In genomic region chr16:93774658-93775057, GRCm38 (mm10) we compare ENCODE assay signal across 28 mouse cellular contexts. TPM values are rescaled to one million over a fixed set of nuclear protein-coding genes. Genes with fewer than 3 reads are reported as not detected.
DNase-seq lines count a peak whose midpoint lies in the region; ATAC-seq lines count a peak whose summit lies in the region.
"Had no signal": no experiment of that assay in that cellular context is flagged by ENCODE, and none has a peak within 500 bp of the region (broad histone marks: within the 10 kb centered on the region; RNA-seq: fewer than 3 reads in every experiment).

No protein-coding gene starts in this region.

- no peak overlapping the region for H3K4me3 ChIP-seq in liver, embryonic 13.5 days (replicated peaks)
- no peak overlapping the region for H3K4me3 ChIP-seq in hindbrain, embryonic 14.5 days (replicated peaks; ENCODE audit: low read length)
- H3K4me3 ChIP-seq: forebrain, embryonic 10.5 days; forebrain, embryonic 15.5 days; hindbrain, embryonic 12.5 days; lung, embryonic 15.5 days; megakaryocyte, embryonic 14.5 days had no signal

- 20% methylated on average over 5 of the region's 5 CpGs for WGBS in liver, embryonic 13.5 days (ENCODE audit: insufficient replicate concordance)
- 87% methylated on average over 5 of the region's 5 CpGs for WGBS in hindbrain, embryonic 14.5 days

- no peak overlapping the region for H3K9ac ChIP-seq in liver, embryonic 13.5 days
- no peak overlapping the region for H3K9ac ChIP-seq in hindbrain, embryonic 14.5 days
- H3K9ac ChIP-seq: forebrain, embryonic 15.5 days; hindbrain, embryonic 12.5 days; lung, embryonic 15.5 days had no signal

- H3K4me1 ChIP-seq in liver, embryonic 13.5 days (replicated peaks): peaks cover 29% of the 10 kb centered on the region
- no peaks in the 10 kb centered on the region for H3K4me1 ChIP-seq in hindbrain, embryonic 14.5 days (replicated peaks; ENCODE audit: control insufficient read depth, insufficient read depth, low read length)
- H3K4me1 ChIP-seq: forebrain, embryonic 15.5 days; hindbrain, embryonic 12.5 days had no signal

- H3K4me2 ChIP-seq in liver, embryonic 13.5 days: peak overlapping the region; percentile 17; the same call in 1 of the 2 replicates
- no peak overlapping the region for H3K4me2 ChIP-seq in hindbrain, embryonic 14.5 days (replicated peaks)
- H3K4me2 ChIP-seq: forebrain, embryonic 15.5 days; heart, embryonic 11.5 days; hindbrain, embryonic 12.5 days; lung, embryonic 15.5 days had no signal

- H3K27ac ChIP-seq in liver, embryonic 13.5 days: peak overlapping the region; percentile 23
- H3K27ac ChIP-seq in hindbrain, embryonic 14.5 days: no peak overlapping the region
- H3K27ac ChIP-seq: forebrain, embryonic 10.5 days; forebrain, embryonic 15.5 days; hindbrain, embryonic 12.5 days; kidney, postnatal 0 days; lung, embryonic 15.5 days had no signal

- DNase-seq in MEL-GATA-1-ER (ENCODE audit: extremely low read depth, low read depth): peak; percentile 17
- peak; percentile 44 for DNase-seq in liver, embryonic 13.5 days
- DNase-seq in kidney, postnatal 36 days: no peak
- DNase-seq in natural killer cell, adult 2 months (ENCODE audit: low spot score in 2 of 2): no peak
- no peak for DNase-seq in hindbrain, embryonic 14.5 days (ENCODE audit: low spot score)
- DNase-seq: adrenal gland, adult 2 months; adrenal gland, postnatal 36 days; cerebellum, adult 2 months; cerebellum, postnatal 14 days; gastrocnemius, postnatal 25 days; heart, adult 18-20 months; heart, postnatal 36 days; kidney, adult 8-10 months; left cerebral cortex, postnatal 4 days; midbrain, embryonic 14.5 days; spleen, adult 18-20 months had no signal

- no peaks in the 10 kb centered on the region for H3K9me3 ChIP-seq in liver, embryonic 13.5 days (replicated peaks)
- H3K9me3 ChIP-seq in hindbrain, embryonic 14.5 days (ENCODE audit: control insufficient read depth, low read length): no peaks in the 10 kb centered on the region
- H3K9me3 ChIP-seq: forebrain, embryonic 10.5 days; forebrain, embryonic 15.5 days; hindbrain, embryonic 12.5 days; lung, embryonic 15.5 days had no signal

- ATAC-seq in erythroblast, adult 5-6 weeks (replicated peaks; ENCODE audit: low FRiP score, poor library complexity, severe bottlenecking): peak; percentile 41; the same call in 1 of the 2 replicates
- peak; percentile 86 for ATAC-seq in liver, embryonic 13.5 days (ENCODE audit: low read depth)
- peak; percentile 59 for ATAC-seq in megakaryocyte progenitor cell, adult 5-6 weeks (replicated peaks; ENCODE audit: poor library complexity)
- ATAC-seq in hindbrain, embryonic 14.5 days (ENCODE audit: low FRiP score): no peak
- ATAC-seq: activated CD4-positive, CD25-positive, alpha-beta regulatory T cell, adult 4 months; CD4-positive, CD25-positive, alpha-beta regulatory T cell, adult 4 months; forebrain, embryonic 15.5 days; intestine, embryonic 16.5 days had no signal

- peaks cover 31% of the 10 kb centered on the region for H3K36me3 ChIP-seq in liver, embryonic 13.5 days
- H3K36me3 ChIP-seq in hindbrain, embryonic 14.5 days (replicated peaks; ENCODE audit: control insufficient read depth, insufficient read depth): peaks cover 72% of the 10 kb centered on the region
- H3K36me3 ChIP-seq: forebrain, embryonic 10.5 days; lung, embryonic 15.5 days had no signal

- H3K27me3 ChIP-seq in liver, embryonic 13.5 days: no peaks in the 10 kb centered on the region
- no peaks in the 10 kb centered on the region for H3K27me3 ChIP-seq in hindbrain, embryonic 14.5 days (ENCODE audit: control insufficient read depth, insufficient read depth, low read length)
- H3K27me3 ChIP-seq: forebrain, embryonic 15.5 days; hindbrain, embryonic 12.5 days; lung, embryonic 15.5 days had no signal

RNA-seq across cellular contexts. Expression of gene Morc3, which starts 57.3 kb away (rescaled TPM):
- 25.7 and 32.3 TPM in 2 replicates for total RNA-seq in erythroblast, adult 5-6 weeks (2015; ENCODE audit: low replicate concordance)
- 55.5 and 63.2 TPM in 2 replicates for total RNA-seq in erythroblast, adult 5-6 weeks (2017; ENCODE audit: low replicate concordance)
- 19.1 and 22.3 TPM in 2 replicates for polyA plus RNA-seq in liver, embryonic 13.5 days (2015; fragmentation: Nextera tagmentation; extraction: Ambion mirVana)
- 115 and 119 TPM in 2 replicates for total RNA-seq in megakaryocyte progenitor cell, adult 5-6 weeks (2015)
- 132 and 185 TPM in 2 replicates for total RNA-seq in megakaryocyte progenitor cell, adult 5-6 weeks (2017)
- 33.6 and 36.5 TPM in 2 replicates for polyA plus RNA-seq in hindbrain, embryonic 14.5 days (2014; fragmentation: Nextera tagmentation; extraction: Ambion mirVana)

Comparison
In these comparisons a context has a peak if more than half of its experiments do, and no peak if none do; other contexts are left out.
1. DNase-seq: peak in MEL-GATA-1-ER (single experiment) and liver, embryonic 13.5 days (single experiment); none in kidney, postnatal 36 days (0 of 2), natural killer cell, adult 2 months (0 of 2) and hindbrain, embryonic 14.5 days (single experiment).